In the genomic region with DNA sequence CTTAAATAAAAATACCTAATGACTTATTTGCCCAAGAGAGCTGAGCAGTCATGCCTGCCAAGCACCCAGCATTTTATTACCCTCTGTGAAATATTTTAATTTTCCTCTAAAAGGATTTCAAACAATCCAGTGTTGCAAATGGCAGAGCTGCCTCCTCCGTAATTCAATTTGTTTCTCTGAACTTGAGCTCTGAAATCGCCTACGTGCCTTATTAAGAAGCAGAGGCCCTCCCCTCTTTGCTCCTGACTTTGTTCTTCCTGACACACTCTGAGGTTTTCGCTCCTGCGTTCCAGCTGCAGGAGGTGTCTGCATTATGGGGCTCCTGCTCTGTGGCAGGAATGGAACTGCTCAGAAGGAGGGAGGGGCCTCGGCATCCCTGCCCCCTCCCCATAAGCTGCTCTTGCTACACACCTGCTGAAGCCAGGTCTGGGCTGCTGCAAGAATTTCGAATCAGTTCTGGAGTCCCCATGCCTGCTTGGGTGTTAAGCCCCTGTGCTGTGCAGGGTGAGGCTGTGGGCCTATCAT, we compare ENCODE assay signal across 37 mouse cellular contexts. TPM values are rescaled to one million over a fixed set of nuclear protein-coding genes. Genes with fewer than 3 reads are reported as not detected.
DNase-seq lines count a peak whose midpoint lies in the region; ATAC-seq and TF ChIP-seq lines count a peak whose summit lies in the region.
"Had no signal": no experiment of that assay in that cellular context is flagged by ENCODE, and none has a peak within 500 bp of the region (broad histone marks: within the 10 kb centered on the region; RNA-seq: fewer than 3 reads in every experiment).

No protein-coding gene starts in this region.

- H3K4me2 ChIP-seq in forebrain, postnatal 0 days (ENCODE audit: low read depth), result no peak overlapping the region
- H3K4me2 ChIP-seq in neural tube, embryonic 13.5 days, result no peak overlapping the region
- no peak overlapping the region for H3K4me2 ChIP-seq in neural tube, embryonic 14.5 days (ENCODE audit: low read depth, low read length)
- H3K4me2 ChIP-seq: embryonic facial prominence, embryonic 13.5 days; forebrain, embryonic 12.5 days; intestine, embryonic 15.5 days; liver, embryonic 12.5 days; midbrain, embryonic 11.5 days; neural tube, embryonic 12.5 days had no signal

- no peak for DNase-seq in forebrain, postnatal 0 days
- no peak for DNase-seq in forebrain, embryonic 10.5 days (ENCODE audit: extremely low spot score, low spot score)
- no peak for DNase-seq in neural tube, embryonic 10.5 days (ENCODE audit: extremely low spot score, low spot score)
- DNase-seq in heart, embryonic 10.5 days (ENCODE audit: low spot score), result no peak
- no peak for DNase-seq in thymus, postnatal 25 days
- DNase-seq: adrenal gland, postnatal 10 days; cerebellum, adult 11-12 months; cerebellum, adult 9-11 months; gastrocnemius, postnatal 10 days; heart, postnatal 14 days; kidney, adult 2 months; layer of hippocampus, adult 9-11 months; left cerebral cortex, postnatal 4 days; liver, postnatal 0 days; lung, postnatal 36 days; right cerebral cortex, postnatal 4 days had no signal

- no peak overlapping the region for H3K27ac ChIP-seq in forebrain, postnatal 0 days (ENCODE audit: low read depth, low read length)
- no peak overlapping the region for H3K27ac ChIP-seq in forebrain, embryonic 10.5 days
- H3K27ac ChIP-seq in neural tube, embryonic 13.5 days (replicated peaks), result peak overlapping the region; percentile 33
- no peak overlapping the region for H3K27ac ChIP-seq in neural tube, embryonic 14.5 days (ENCODE audit: low read depth, low read length)
- no peak overlapping the region for H3K27ac ChIP-seq in heart, embryonic 10.5 days
- H3K27ac ChIP-seq: embryonic facial prominence, embryonic 13.5 days; forebrain, embryonic 12.5 days; hindbrain, embryonic 10.5 days; hindbrain, postnatal 0 days; intestine, embryonic 15.5 days; left cerebral cortex, adult 2 months; liver, embryonic 12.5 days; neural tube, embryonic 12.5 days; stomach, postnatal 0 days had no signal

- peak; percentile 56; the same call in 1 of the 2 replicates for ATAC-seq in forebrain, postnatal 0 days
- no peak for ATAC-seq in neural tube, embryonic 13.5 days (ENCODE audit: low read depth)
- 0 out of 2 replicates have a peak, but pooled peaks have one; percentile 21 for ATAC-seq in neural tube, embryonic 14.5 days (ENCODE audit: low read depth)
- ATAC-seq: hindbrain, postnatal 0 days; intestine, embryonic 15.5 days; liver, embryonic 12.5 days; liver, postnatal 0 days; midbrain, embryonic 16.5 days had no signal

- no peak for TF ChIP-seq CTCF in forebrain, postnatal 0 days (IDR thresholded peaks at IDR 0.05; ENCODE audit: low read depth)

- H3K27me3 ChIP-seq in forebrain, postnatal 0 days (ENCODE audit: insufficient read depth, low read length), result no peaks in the 10 kb centered on the region
- no peaks in the 10 kb centered on the region for H3K27me3 ChIP-seq in forebrain, embryonic 10.5 days (ENCODE audit: poor library complexity, severe bottlenecking)
- H3K27me3 ChIP-seq in neural tube, embryonic 13.5 days, result no peaks in the 10 kb centered on the region
- no peaks in the 10 kb centered on the region for H3K27me3 ChIP-seq in neural tube, embryonic 14.5 days (ENCODE audit: control insufficient read depth, insufficient read depth, low read length)
- H3K27me3 ChIP-seq in heart, embryonic 10.5 days (ENCODE audit: insufficient read depth, poor library complexity, severe bottlenecking), result peaks cover 13% of the 10 kb centered on the region
- H3K27me3 ChIP-seq: embryonic facial prominence, embryonic 13.5 days; forebrain, embryonic 12.5 days; intestine, embryonic 15.5 days; liver, embryonic 12.5 days; neural tube, embryonic 12.5 days had no signal

- H3K36me3 ChIP-seq in forebrain, postnatal 0 days (ENCODE audit: insufficient read depth), result peaks cover 49% of the 10 kb centered on the region
- H3K36me3 ChIP-seq in forebrain, embryonic 10.5 days (replicated peaks), result no peaks in the 10 kb centered on the region
- peaks cover 40% of the 10 kb centered on the region for H3K36me3 ChIP-seq in neural tube, embryonic 13.5 days
- H3K36me3 ChIP-seq in neural tube, embryonic 14.5 days (ENCODE audit: control insufficient read depth, insufficient read depth, low read length), result no peaks in the 10 kb centered on the region
- H3K36me3 ChIP-seq in heart, embryonic 10.5 days, result no peaks in the 10 kb centered on the region
- H3K36me3 ChIP-seq: embryonic facial prominence, embryonic 13.5 days; forebrain, embryonic 12.5 days; hindbrain, embryonic 10.5 days; intestine, embryonic 15.5 days; liver, embryonic 12.5 days had no signal

- no peaks in the 10 kb centered on the region for H3K9me3 ChIP-seq in forebrain, postnatal 0 days (ENCODE audit: low read length)
- no peaks in the 10 kb centered on the region for H3K9me3 ChIP-seq in forebrain, embryonic 10.5 days
- H3K9me3 ChIP-seq in neural tube, embryonic 13.5 days, result no peaks in the 10 kb centered on the region
- H3K9me3 ChIP-seq in neural tube, embryonic 14.5 days (ENCODE audit: control insufficient read depth, low read length), result no peaks in the 10 kb centered on the region
- no peaks in the 10 kb centered on the region for H3K9me3 ChIP-seq in heart, embryonic 10.5 days
- H3K9me3 ChIP-seq: embryonic facial prominence, embryonic 13.5 days; forebrain, embryonic 12.5 days; hindbrain, embryonic 10.5 days; intestine, embryonic 15.5 days; liver, embryonic 12.5 days; neural tube, embryonic 12.5 days had no signal

- 49% methylated on average over 7 of the region's 7 CpGs for WGBS in forebrain, postnatal 0 days
- WGBS in forebrain, embryonic 10.5 days, result 77% methylated on average over 7 of the region's 7 CpGs
- 58% methylated on average over 7 of the region's 7 CpGs for WGBS in neural tube, embryonic 13.5 days
- WGBS in neural tube, embryonic 14.5 days, result 59% methylated on average over 7 of the region's 7 CpGs
- 61% methylated on average over 7 of the region's 7 CpGs for WGBS in heart, embryonic 10.5 days

- H3K4me1 ChIP-seq in forebrain, postnatal 0 days (ENCODE audit: insufficient read depth), result no peaks in the 10 kb centered on the region
- H3K4me1 ChIP-seq in forebrain, embryonic 10.5 days, result no peaks in the 10 kb centered on the region
- H3K4me1 ChIP-seq in neural tube, embryonic 13.5 days (replicated peaks), result 0 out of 2 replicates have a peak, but pooled peaks cover 7% of the 10 kb centered on the region
- H3K4me1 ChIP-seq in neural tube, embryonic 14.5 days (ENCODE audit: control insufficient read depth, insufficient read depth, low read length), result no peaks in the 10 kb centered on the region
- no peaks in the 10 kb centered on the region for H3K4me1 ChIP-seq in heart, embryonic 10.5 days
- H3K4me1 ChIP-seq: embryonic facial prominence, embryonic 13.5 days; forebrain, embryonic 12.5 days; hindbrain, embryonic 10.5 days; intestine, embryonic 15.5 days; liver, embryonic 12.5 days; neural tube, embryonic 12.5 days had no signal

- H3K9ac ChIP-seq in forebrain, postnatal 0 days, result no peak overlapping the region
- no peak overlapping the region for H3K9ac ChIP-seq in neural tube, embryonic 13.5 days
- no peak overlapping the region for H3K9ac ChIP-seq in neural tube, embryonic 14.5 days (replicated peaks; ENCODE audit: low read depth, low read length)
- H3K9ac ChIP-seq: embryonic facial prominence, embryonic 13.5 days; forebrain, embryonic 12.5 days; intestine, embryonic 15.5 days; liver, embryonic 12.5 days; liver, postnatal 0 days; neural tube, embryonic 12.5 days had no signal

- no peak overlapping the region for H3K4me3 ChIP-seq in forebrain, postnatal 0 days (ENCODE audit: low read depth, low read length)
- no peak overlapping the region for H3K4me3 ChIP-seq in forebrain, embryonic 10.5 days
- H3K4me3 ChIP-seq in neural tube, embryonic 13.5 days, result no peak overlapping the region
- no peak overlapping the region for H3K4me3 ChIP-seq in neural tube, embryonic 14.5 days (ENCODE audit: low read depth, low read length)
- no peak overlapping the region for H3K4me3 ChIP-seq in heart, embryonic 10.5 days
- H3K4me3 ChIP-seq: embryonic facial prominence, embryonic 13.5 days; erythroblast, embryonic 14.5 days; forebrain, embryonic 12.5 days; hindbrain, embryonic 10.5 days; intestine, embryonic 15.5 days; left cerebral cortex, adult 2 months; liver, embryonic 12.5 days; neural tube, embryonic 12.5 days had no signal

RNA-seq across cellular contexts. Expression of gene Sec13, which starts 37.7 kb away (rescaled TPM):
- total RNA-seq in forebrain, postnatal 0 days (2014; rRNA removed), result 167 and 189 TPM in 2 replicates
- polyA plus RNA-seq in forebrain, postnatal 0 days (2015; fragmentation: Nextera tagmentation; extraction: Ambion mirVana), result 183 and 194 TPM in 2 replicates
- 282 and 289 TPM in 2 replicates for polyA plus RNA-seq in forebrain, embryonic 10.5 days (2016; fragmentation: Nextera tagmentation; extraction: Ambion mirVana)
- polyA plus RNA-seq in neural tube, embryonic 13.5 days (2015; fragmentation: Nextera tagmentation; extraction: Ambion mirVana), result 218 and 236 TPM in 2 replicates
- 191 and 210 TPM in 2 replicates for polyA plus RNA-seq in neural tube, embryonic 14.5 days (2014; fragmentation: Nextera tagmentation; extraction: Ambion mirVana)
- polyA plus RNA-seq in heart, embryonic 10.5 days (2016; fragmentation: Nextera tagmentation; extraction: Ambion mirVana), result 288 and 313 TPM in 2 replicates

RNA-seq across cellular contexts. Expression of gene Ghrl, which starts 58.6 kb away (rescaled TPM):
- total RNA-seq in forebrain, postnatal 0 days (2014; rRNA removed), result not detected in 2 replicates
- polyA plus RNA-seq in forebrain, postnatal 0 days (2015; fragmentation: Nextera tagmentation; extraction: Ambion mirVana), result 0.61 TPM in 1 of 2 replicates, not detected in the other
- polyA plus RNA-seq in forebrain, embryonic 10.5 days (2016; fragmentation: Nextera tagmentation; extraction: Ambion mirVana), result not detected in 2 replicates
- 0.22 and 0.80 TPM in 2 replicates for polyA plus RNA-seq in neural tube, embryonic 13.5 days (2015; fragmentation: Nextera tagmentation; extraction: Ambion mirVana)
- 0.57 and 1.5 TPM in 2 replicates for polyA plus RNA-seq in neural tube, embryonic 14.5 days (2014; fragmentation: Nextera tagmentation; extraction: Ambion mirVana)
- polyA plus RNA-seq in heart, embryonic 10.5 days (2016; fragmentation: Nextera tagmentation; extraction: Ambion mirVana), result 1.5 TPM in 1 of 2 replicates, not detected in the other
- total RNA-seq: adrenal gland, postnatal 10 days; CH12.LX; gastrocnemius, postnatal 10 days; heart, adult 8-10 months; hindbrain, postnatal 0 days; left cerebral cortex, postnatal 4 days had no signal
- polyA plus RNA-seq: erythroblast, embryonic 14.5 days; gonadal fat pad, adult 2 months; heart, embryonic 14.5 days; kidney, embryonic 16.5 days; liver, embryonic 12.5 days; liver, postnatal 0 days; lung, embryonic 16.5 days; neural tube, embryonic 12.5 days; spleen, adult 2 months had no signal
